Mouse (Mus musculus) B cell, adult (primary cell): ENCODE data around the gene Aadat. TPM values are rescaled to one million over a fixed set of nuclear protein-coding genes. Genes with fewer than 3 reads are reported as not detected.

Source experiments
- total RNA-seq: library from RNA; stranded (reverse); gene quantifications from 4 replicates; pipeline ENCODE4 v1.2.4, GENCODE M21; 2023; ENCODE audit not compliant: inconsistent age

The Aadat gene
- not detected in 4 replicates for total RNA-seq

DNA sequence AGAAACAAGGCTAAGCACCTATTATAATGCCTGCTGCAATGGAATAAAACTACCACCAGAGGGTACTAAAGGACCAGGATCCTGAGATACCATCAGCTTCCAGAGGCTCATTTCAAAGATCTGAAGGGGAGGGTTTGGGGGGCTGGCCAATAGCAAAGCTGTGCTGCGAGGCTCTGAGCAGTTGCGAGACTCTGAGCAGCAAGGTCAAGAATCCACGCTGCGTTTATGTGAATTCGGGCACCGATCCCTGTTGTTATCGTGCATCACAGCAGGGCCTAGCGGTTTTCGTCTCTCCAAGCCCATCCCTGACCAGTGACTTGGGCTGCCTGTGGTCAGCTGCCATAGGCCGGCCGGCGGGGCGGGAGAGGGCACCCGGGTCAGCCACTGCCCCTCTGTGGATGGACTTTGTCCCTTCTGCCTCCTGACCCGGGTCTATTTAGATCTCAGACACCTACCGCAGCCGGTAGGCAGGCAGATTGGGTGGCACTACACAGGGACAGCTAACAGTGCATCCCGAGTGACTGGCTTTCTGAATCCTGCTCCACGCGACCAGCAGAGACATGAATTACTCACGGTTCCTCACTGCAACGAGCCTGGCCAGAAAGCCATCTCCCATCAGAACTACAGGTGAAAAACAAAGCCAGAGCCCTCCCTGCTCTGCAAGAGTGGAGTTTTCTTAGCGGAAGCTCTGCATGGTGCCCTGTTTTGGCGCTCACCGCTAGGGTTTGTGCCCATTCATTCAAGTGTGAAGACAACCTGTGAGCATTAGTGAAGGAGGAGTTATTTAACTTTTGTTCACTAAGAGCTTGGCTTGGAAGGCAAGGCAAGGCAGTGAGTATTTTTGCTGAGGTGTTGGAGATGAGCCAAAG is at the start of gene Aadat:
Gene Aadat, plus strand, starts transcription at position 280 of the 869 bp plus-strand sequence.

DNA sequence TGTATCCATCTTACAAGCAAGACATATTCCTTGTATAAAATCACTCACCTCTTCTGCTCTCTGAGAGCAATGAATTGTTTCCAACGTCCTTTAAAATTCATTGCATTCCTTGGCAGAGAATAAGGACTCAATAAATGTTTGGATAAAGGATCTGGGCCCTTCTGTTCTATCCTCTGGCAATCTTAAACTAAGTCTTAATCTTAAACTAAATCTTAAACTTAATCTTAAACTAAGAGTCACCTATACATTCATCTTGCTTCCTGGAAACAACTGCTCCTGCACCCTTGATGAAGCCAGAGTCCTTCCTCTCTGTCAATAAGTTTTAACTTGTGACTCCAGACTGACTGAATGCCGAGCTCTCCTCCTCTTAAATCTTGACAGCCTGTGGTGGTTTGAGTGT is 2.6 kb upstream of the Aadat start, which contains the start of gene Gm10283:
Gene Gm10283, minus strand, starts transcription at position 101 of the 400 bp plus-strand sequence.

Other genes with a start within 250 kb of the Aadat start
- gene Gm10283, start 2.7 kb upstream of the Aadat start, total RNA-seq: not detected in 4 replicates
- gene Mfap3l, start 126.9 kb downstream of the Aadat start, total RNA-seq: 0.09 TPM in 1 of 4 replicates, not detected in the others